Mouse (Mus musculus) neural tube, embryonic 11.5 days (tissue): Measurements from ENCODE around the gene Thsd7a. TPM values are rescaled to one million over a fixed set of nuclear protein-coding genes. Genes with fewer than 3 reads are reported as not detected.

ENCODE experiments used
- ATAC-seq: fragments of 200-750 bp; cut with Nextera tagmentation; 2 replicates; pipeline ENCODE4 v1.8.0; 2017; ENCODE audit warnings: moderate number of reproducible peaks, mild to moderate bottlenecking, moderate TSS enrichment, moderate library complexity; ENCODE audit not compliant: insufficient read depth, low FRiP score, low TSS enrichment
- DNase-seq: peaks from one replicate; pipeline ENCODE4 v3.0.0-alpha.2; 2015; ENCODE audit warnings: low spot score
- H3K27ac ChIP-seq: fragments of 300-500 bp; sonication (generic); 2 replicates; pipeline ENCODE4 v1.5.1; 2014; ENCODE audit warnings: low read depth, mild to moderate bottlenecking, low read length
- H3K27me3 ChIP-seq: fragments of 300-500 bp; sonication (generic); 2 replicates; pipeline ENCODE4 v1.6.1; 2014; ENCODE audit warnings: mild to moderate bottlenecking, low read length, mixed read lengths; ENCODE audit not compliant: control insufficient read depth, insufficient read depth
- H3K36me3 ChIP-seq: fragments of 300-500 bp; sonication (generic); 2 replicates; pipeline ENCODE4 v1.6.1; 2014; ENCODE audit warnings: mild to moderate bottlenecking, low read length, moderate library complexity, mixed read lengths; ENCODE audit not compliant: control insufficient read depth, insufficient read depth
- H3K4me1 ChIP-seq: fragments of 300-500 bp; sonication (generic); 2 replicates; pipeline ENCODE4 v1.6.1; 2014; ENCODE audit warnings: low read length, mixed read lengths; ENCODE audit not compliant: control insufficient read depth, insufficient read depth
- H3K4me2 ChIP-seq: fragments of 300-500 bp; sonication (generic); 2 replicates; pipeline ENCODE4 v1.6.1; 2014; ENCODE audit warnings: low read depth, mild to moderate bottlenecking, moderate library complexity
- H3K4me3 ChIP-seq: fragments of 300-500 bp; sonication (generic); 2 replicates; pipeline ENCODE4 v1.5.1; 2014; ENCODE audit warnings: low read depth, low read length
- H3K9ac ChIP-seq: fragments of 300-500 bp; sonication (generic); 2 replicates; pipeline ENCODE4 v1.6.1; 2014; ENCODE audit warnings: mild to moderate bottlenecking, low read length
- H3K9me3 ChIP-seq: fragments of 300-500 bp; sonication (generic); 2 replicates; pipeline ENCODE4 v1.6.1; 2016; ENCODE audit warnings: low read length; ENCODE audit not compliant: control insufficient read depth
- WGBS: fragments of 180-500 bp; shearing (Covaris S2); extraction: QIAGEN DNeasy Blood & Tissue Kit; methylation state at CpG from one replicate; pipeline ENCODE4 v1.1.7; 2014; 5-methylcytosine and 5-hydroxymethylcytosine counted together
- polyA plus RNA-seq: library from polyadenylated mRNA; unstranded; fragments of >200 nt; fragmentation: Nextera tagmentation; extraction: Ambion mirVana; gene quantifications from 2 replicates; pipeline ENCODE4 v1.2.1, GENCODE M21; 2014

The Thsd7a gene
- polyA plus RNA-seq, 1 experiment from 2014 or later: 21.0 TPM

GRCm38 (mm10) chr6:12602927-12603326, 146.3 kb downstream of the Thsd7a start:
- no peak for DNase-seq
- WGBS: 77% methylated on average over 2 of the region's 2 CpGs
- H3K4me1 ChIP-seq: no peaks in the 10 kb centered on the region
- no peak overlapping the region for H3K4me3 ChIP-seq
- H3K36me3 ChIP-seq: no peaks in the 10 kb centered on the region
- H3K27ac ChIP-seq: no peak overlapping the region
- ATAC-seq: no peak
- H3K27me3 ChIP-seq: no peaks in the 10 kb centered on the region
- no peak overlapping the region for H3K4me2 ChIP-seq
- H3K9me3 ChIP-seq: no peaks in the 10 kb centered on the region
- H3K9ac ChIP-seq: no peak overlapping the region

GRCm38 (mm10) chr6:12602161-12602560, 147.0 kb downstream of the Thsd7a start:
- Histone ChIP-seq H3K36me3 (no peaks in the 10 kb centered on the region), H3K4me2 (no peak overlapping the region), H3K4me3 (no peak overlapping the region), H3K27ac (no peak overlapping the region), H3K4me1 (no peaks in the 10 kb centered on the region), H3K27me3 (no peaks in the 10 kb centered on the region), H3K9me3 (no peaks in the 10 kb centered on the region), H3K9ac (no peak overlapping the region)
- DNase-seq (no peak), ATAC-seq (no peak)
- 88% methylated on average over 4 of the region's 4 CpGs for WGBS

GRCm38 (mm10) chr6:12584456-12584855, 164.8 kb downstream of the Thsd7a start:
- H3K9me3 ChIP-seq: no peaks in the 10 kb centered on the region
- no peak overlapping the region for H3K9ac ChIP-seq
- H3K36me3 ChIP-seq: no peaks in the 10 kb centered on the region
- H3K4me1 ChIP-seq: 0 out of 2 replicates have a peak, but pooled peaks cover 3% of the 10 kb centered on the region
- 84% methylated on average over 4 of the region's 4 CpGs for whole genome bisulfite sequencing
- H3K4me3 ChIP-seq: no peak overlapping the region
- ATAC-seq (no peak), DNase-seq (no peak)
- no peaks in the 10 kb centered on the region for H3K27me3 ChIP-seq
- no peak overlapping the region for H3K4me2 ChIP-seq
- H3K27ac ChIP-seq: no peak overlapping the region

DNA sequence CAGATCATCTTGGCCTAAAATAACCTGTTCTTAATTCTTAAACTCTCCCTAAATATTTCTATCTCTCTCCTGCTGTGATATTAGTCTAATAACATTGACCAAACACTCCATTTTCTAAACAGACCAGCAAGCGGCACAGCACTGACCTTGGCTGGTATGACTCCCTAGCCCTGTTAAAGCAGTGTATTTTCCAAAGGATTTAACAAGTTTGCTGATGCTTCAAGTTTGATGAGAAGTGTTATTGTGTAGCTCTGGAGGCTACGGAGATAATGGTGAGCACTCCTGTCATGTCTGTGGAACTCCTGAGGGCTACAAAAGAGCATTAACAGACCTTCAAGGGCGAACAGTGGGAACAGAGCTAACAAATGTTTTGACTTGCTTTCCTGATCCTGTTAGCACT, 168.1 kb downstream of the Thsd7a start:
- Histone ChIP-seq H3K4me3 (no peak overlapping the region), H3K27me3 (no peaks in the 10 kb centered on the region), H3K9me3 (no peaks in the 10 kb centered on the region), H3K27ac (no peak overlapping the region), H3K36me3 (no peaks in the 10 kb centered on the region), H3K9ac (no peak overlapping the region), H3K4me1 (0 out of 2 replicates have a peak, but pooled peaks cover 3% of the 10 kb centered on the region), H3K4me2 (no peak overlapping the region)
- DNase-seq: peak; percentile 11
- WGBS: 56% methylated on average over 3 of the region's 3 CpGs
- no peak for ATAC-seq

GRCm38 (mm10) chr6:12575619-12576216, 173.5 kb downstream of the Thsd7a start:
- no peaks in the 10 kb centered on the region for H3K4me1 ChIP-seq
- no peak overlapping the region for H3K27ac ChIP-seq
- no peak for ATAC-seq
- H3K36me3 ChIP-seq: no peaks in the 10 kb centered on the region
- no peaks in the 10 kb centered on the region for H3K27me3 ChIP-seq
- H3K9me3 ChIP-seq: no peaks in the 10 kb centered on the region
- H3K4me2 ChIP-seq: no peak overlapping the region
- H3K4me3 ChIP-seq: no peak overlapping the region
- whole genome bisulfite sequencing: 79% methylated on average over 6 of the region's 6 CpGs
- no peak overlapping the region for H3K9ac ChIP-seq
- DNase-seq: no peak

DNA sequence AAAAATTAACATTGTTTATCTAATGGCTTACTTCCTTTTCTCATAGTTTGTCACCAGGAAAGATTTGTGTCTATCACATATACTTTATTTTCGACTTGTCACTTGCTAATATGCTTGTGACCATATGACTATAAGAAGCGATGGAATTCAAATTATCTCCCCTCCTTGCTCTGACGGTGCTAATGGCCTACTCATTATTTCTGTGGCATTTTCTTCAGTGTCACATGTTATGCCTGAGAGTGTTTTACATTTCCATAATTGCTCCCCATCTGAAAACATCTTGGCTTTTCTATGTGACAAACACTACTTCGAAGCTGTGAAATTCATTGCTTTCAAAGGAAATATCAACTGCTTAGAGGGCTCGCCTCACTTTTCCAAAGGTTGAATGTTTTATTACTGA, 177.0 kb downstream of the Thsd7a start:
- Histone ChIP-seq H3K27ac (no peak overlapping the region), H3K36me3 (no peaks in the 10 kb centered on the region), H3K4me1 (no peaks in the 10 kb centered on the region), H3K27me3 (no peaks in the 10 kb centered on the region), H3K4me3 (no peak overlapping the region), H3K9ac (no peak overlapping the region), H3K4me2 (no peak overlapping the region), H3K9me3 (no peaks in the 10 kb centered on the region)
- no peak for DNase-seq
- no peak for ATAC-seq
- WGBS: 86% methylated on average over 5 of the region's 5 CpGs

- ATAC-seq (no peak), DNase-seq (no peak)
- Histone ChIP-seq H3K4me1 (no peaks in the 10 kb centered on the region), H3K9ac (no peak overlapping the region), H3K27me3 (no peaks in the 10 kb centered on the region), H3K4me2 (no peak overlapping the region), H3K36me3 (no peaks in the 10 kb centered on the region), H3K27ac (no peak overlapping the region), H3K4me3 (no peak overlapping the region), H3K9me3 (no peaks in the 10 kb centered on the region)
- 82% methylated on average over 4 of the region's 4 CpGs for WGBS
Observed at GRCm38 (mm10) chr6:12565136-12565535, 184.1 kb downstream of the Thsd7a start.

GRCm38 (mm10) chr6:12562336-12562735, 186.9 kb downstream of the Thsd7a start:
- 84% methylated on average over 3 of the region's 3 CpGs for WGBS
- Histone ChIP-seq H3K27ac (no peak overlapping the region), H3K36me3 (no peaks in the 10 kb centered on the region), H3K4me2 (no peak overlapping the region), H3K9me3 (no peaks in the 10 kb centered on the region), H3K4me1 (no peaks in the 10 kb centered on the region), H3K4me3 (no peak overlapping the region), H3K27me3 (no peaks in the 10 kb centered on the region), H3K9ac (no peak overlapping the region)
- DNase-seq (no peak), ATAC-seq (no peak)

DNA sequence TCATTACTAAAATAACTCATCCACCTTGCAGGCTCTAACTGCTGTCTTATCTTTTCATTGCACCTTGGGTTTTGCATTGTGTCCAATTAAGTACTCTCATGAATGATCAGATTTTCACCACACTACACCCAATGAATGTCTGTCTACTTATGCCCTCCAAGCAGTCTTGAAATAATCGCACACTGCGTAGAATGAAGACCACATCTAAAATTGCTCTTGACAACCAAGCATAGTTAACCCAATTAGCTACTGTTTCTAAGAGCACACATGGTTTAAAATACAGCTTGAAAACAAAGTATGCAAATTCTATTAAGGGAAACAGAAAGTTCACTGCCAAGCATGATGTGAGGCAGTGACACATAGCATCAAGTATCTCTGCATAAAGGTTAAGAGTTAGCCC, 188.7 kb downstream of the Thsd7a start:
- no peak for DNase-seq
- Histone ChIP-seq H3K4me1 (no peaks in the 10 kb centered on the region), H3K4me3 (no peak overlapping the region), H3K27ac (no peak overlapping the region), H3K36me3 (no peaks in the 10 kb centered on the region), H3K27me3 (no peaks in the 10 kb centered on the region), H3K9ac (no peak overlapping the region), H3K9me3 (no peaks in the 10 kb centered on the region), H3K4me2 (no peak overlapping the region)
- WGBS: 99% methylated on average over 2 of the region's 2 CpGs
- ATAC-seq: no peak
